Mouse (Mus musculus): ENCODE measurements around the gene Kcns3.

The Kcns3 gene

GRCm38 (mm10) chr12:11151015-11151414 lies at the start of gene Kcns3:
Gene Kcns3 (minus strand): TSS chr12:11151056.
- DNase-seq (ENCODE audit: low read depth), result no peak

- DNase-seq (ENCODE audit: low read depth), result no peak
These were observed 47.7 kb upstream of the Kcns3 start for GRCm38 (mm10) chr12:11198551-11198950.

- no peak for DNase-seq (ENCODE audit: low read depth)
These were observed 47.2 kb upstream of the Kcns3 start for GRCm38 (mm10) chr12:11198026-11198425.

GRCm38 (mm10) chr12:11196830-11197229 lies 46.0 kb upstream of the Kcns3 start:
- DNase-seq (ENCODE audit: low read depth), result no peak

GRCm38 (mm10) chr12:11196142-11196597 lies 45.3 kb upstream of the Kcns3 start:
- DNase-seq (ENCODE audit: low read depth), result no peak

GRCm38 (mm10) chr12:11195031-11195430 lies 44.2 kb upstream of the Kcns3 start:
- no peak for DNase-seq (ENCODE audit: low read depth)

GRCm38 (mm10) chr12:11178486-11179154 lies 27.8 kb upstream of the Kcns3 start:
- peak; percentile 74 for DNase-seq (ENCODE audit: low read depth)

- no peak for DNase-seq (ENCODE audit: low read depth)
These were observed 26.8 kb upstream of the Kcns3 start for GRCm38 (mm10) chr12:11177408-11178394.

- DNase-seq (ENCODE audit: low read depth), result no peak
These were observed 7.8 kb upstream of the Kcns3 start for GRCm38 (mm10) chr12:11158670-11159069.

GRCm38 (mm10) chr12:11155123-11155522 lies 4.3 kb upstream of the Kcns3 start:
- DNase-seq (ENCODE audit: low read depth), result no peak

GRCm38 (mm10) chr12:11153587-11153986 lies 2.7 kb upstream of the Kcns3 start:
- DNase-seq (ENCODE audit: low read depth), result no peak

GRCm38 (mm10) chr12:11150192-11150935 lies 492 bp downstream of the Kcns3 start:
- DNase-seq (ENCODE audit: low read depth), result no peak

GRCm38 (mm10) chr12:11149421-11150191 lies 1.2 kb downstream of the Kcns3 start:
- no peak for DNase-seq (ENCODE audit: low read depth)

GRCm38 (mm10) chr12:11149121-11149420 lies 1.8 kb downstream of the Kcns3 start:
- DNase-seq (ENCODE audit: low read depth), result no peak

- DNase-seq (ENCODE audit: low read depth), result no peak
These were observed 6.0 kb downstream of the Kcns3 start for GRCm38 (mm10) chr12:11144894-11145293.

- DNase-seq (ENCODE audit: low read depth), result no peak
These were observed 18.4 kb downstream of the Kcns3 start for GRCm38 (mm10) chr12:11132418-11132817.

- no peak for DNase-seq (ENCODE audit: low read depth)
These were observed 21.7 kb downstream of the Kcns3 start for GRCm38 (mm10) chr12:11129188-11129587.

- no peak for DNase-seq (ENCODE audit: low read depth)
These were observed 24.6 kb downstream of the Kcns3 start for GRCm38 (mm10) chr12:11126186-11126759.

GRCm38 (mm10) chr12:11101565-11101964 lies 49.3 kb downstream of the Kcns3 start:
- no peak for DNase-seq (ENCODE audit: low read depth)

- no peak for DNase-seq (ENCODE audit: low read depth)
These were observed 62.1 kb downstream of the Kcns3 start for GRCm38 (mm10) chr12:11088626-11089372.

GRCm38 (mm10) chr12:11086866-11087265 lies 64.0 kb downstream of the Kcns3 start:
- no peak for DNase-seq (ENCODE audit: low read depth)
